8 mouse cellular contexts compared by ENCODE assay signal in the genomic region with DNA sequence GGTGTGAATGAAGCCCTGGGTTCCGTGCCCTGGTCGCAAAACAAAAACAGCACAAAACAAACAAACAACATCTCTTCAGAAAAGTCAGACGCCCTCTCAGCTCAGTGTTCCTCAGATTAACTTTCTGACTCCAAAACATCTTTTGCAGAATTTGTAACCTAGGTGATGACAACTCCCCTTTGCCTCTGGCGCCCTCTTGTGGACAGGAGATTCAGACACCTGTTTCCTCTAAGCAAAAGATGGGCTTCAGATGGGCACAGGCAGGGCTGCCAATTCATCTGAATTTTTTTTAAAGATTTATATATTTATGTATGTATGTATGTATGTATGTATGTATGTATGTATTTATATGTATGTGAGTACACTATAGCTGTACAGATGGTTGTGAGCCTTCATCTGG. TPM values are rescaled to one million over a fixed set of nuclear protein-coding genes. Genes with fewer than 3 reads are reported as not detected.
DNase-seq lines count a peak whose midpoint lies in the region; ATAC-seq and TF ChIP-seq lines count a peak whose summit lies in the region.

No protein-coding gene starts in this region.

- H3K4me3 ChIP-seq in intestine, embryonic 14.5 days (ENCODE audit: low read depth, low read length), result no peak overlapping the region
- no peak overlapping the region for H3K4me3 ChIP-seq in intestine, embryonic 15.5 days (replicated peaks)
- H3K4me3 ChIP-seq in liver, adult 2 months (ENCODE audit: insufficient read depth, low read depth, low read length), result no peak overlapping the region

- TF ChIP-seq CTCF in liver, adult 2 months (IDR thresholded peaks at IDR 0.05; ENCODE audit: low read depth, low read length), result peak; percentile 69

- ATAC-seq in intestine, embryonic 14.5 days (replicated peaks; ENCODE audit: low FRiP score, low TSS enrichment, low read depth), result no peak
- no peak for ATAC-seq in intestine, embryonic 15.5 days
- peak; percentile 27; the same call in 1 of the 2 replicates for ATAC-seq in common myeloid progenitor, adult 5-6 weeks (replicated peaks; ENCODE audit: low read depth, poor library complexity, severe bottlenecking)

- H3K79me2 ChIP-seq in liver, adult 2 months (ENCODE audit: control insufficient read depth, insufficient read depth, low read length), result no peaks in the 10 kb centered on the region

- no peak overlapping the region for H3K9ac ChIP-seq in intestine, embryonic 14.5 days (ENCODE audit: low read length)
- no peak overlapping the region for H3K9ac ChIP-seq in intestine, embryonic 15.5 days
- no peak overlapping the region for H3K9ac ChIP-seq in liver, adult 2 months (ENCODE audit: low read depth, low read length)

- no peaks in the 10 kb centered on the region for H3K9me3 ChIP-seq in intestine, embryonic 14.5 days (ENCODE audit: control insufficient read depth, low read length)
- H3K9me3 ChIP-seq in intestine, embryonic 15.5 days, result no peaks in the 10 kb centered on the region

- TF ChIP-seq POLR2A in liver, adult 2 months (IDR thresholded peaks at IDR 0.05; ENCODE audit: extremely low read depth, insufficient read depth, low read length), result no peak

- whole genome bisulfite sequencing in intestine, embryonic 14.5 days, result 26% methylated on average over 4 of the region's 4 CpGs
- 36% methylated on average over 4 of the region's 4 CpGs for WGBS in intestine, embryonic 15.5 days
- WGBS in liver, adult 2 months, result 40% methylated on average over 4 of the region's 4 CpGs

- peak; percentile 93 for DNase-seq in intestine, embryonic 14.5 days (ENCODE audit: low spot score)
- peak; percentile 80 for DNase-seq in R1 (ENCODE audit: low read depth, low spot score)
- peak; percentile 66 for DNase-seq in hindlimb bud, embryonic 11.5 days (ENCODE audit: extremely low spot score, low read depth, low spot score)
- DNase-seq in liver, adult 2 months (ENCODE audit: extremely low read depth, low read depth, low spot score), result peak; percentile 59
- peak; percentile 81 to 86 for DNase-seq in right cerebral cortex, adult 2 months (ENCODE audit: low spot score in 2 of 2)
- peak; percentile 57 for DNase-seq in urinary bladder, postnatal 10 days (ENCODE audit: low spot score)

- no peaks in the 10 kb centered on the region for H3K27me3 ChIP-seq in intestine, embryonic 14.5 days (replicated peaks; ENCODE audit: control insufficient read depth, insufficient read depth, low read length)
- no peaks in the 10 kb centered on the region for H3K27me3 ChIP-seq in intestine, embryonic 15.5 days (replicated peaks)
- no peaks in the 10 kb centered on the region for H3K27me3 ChIP-seq in liver, adult 2 months (ENCODE audit: control insufficient read depth, insufficient read depth, low read length)

- no peaks in the 10 kb centered on the region for H3K4me1 ChIP-seq in intestine, embryonic 14.5 days (replicated peaks; ENCODE audit: control insufficient read depth, insufficient read depth, low read length)
- no peaks in the 10 kb centered on the region for H3K4me1 ChIP-seq in intestine, embryonic 15.5 days (replicated peaks)
- H3K4me1 ChIP-seq in liver, adult 2 months (ENCODE audit: control insufficient read depth, insufficient read depth, low read length), result peaks cover 2% of the 10 kb centered on the region; the same call in 1 of the 2 replicates

- no peak overlapping the region for H3K4me2 ChIP-seq in intestine, embryonic 14.5 days (ENCODE audit: low read length)
- no peak overlapping the region for H3K4me2 ChIP-seq in intestine, embryonic 15.5 days (replicated peaks)

- peaks cover 91% of the 10 kb centered on the region for H3K36me3 ChIP-seq in intestine, embryonic 14.5 days (ENCODE audit: control insufficient read depth, insufficient read depth, low read length)
- H3K36me3 ChIP-seq in intestine, embryonic 15.5 days, result peaks cover 50% of the 10 kb centered on the region
- peaks cover 50% of the 10 kb centered on the region for H3K36me3 ChIP-seq in liver, adult 2 months (ENCODE audit: control insufficient read depth, insufficient read depth, low read length)

- no peak overlapping the region for H3K27ac ChIP-seq in intestine, embryonic 14.5 days (ENCODE audit: low read depth)
- no peak overlapping the region for H3K27ac ChIP-seq in intestine, embryonic 15.5 days
- no peak overlapping the region for H3K27ac ChIP-seq in liver, adult 2 months (replicated peaks; ENCODE audit: insufficient read depth, low read depth, low read length)

RNA-seq across cellular contexts. Expression of gene Eif4g3, which starts 40.0 kb away (rescaled TPM):
- polyA plus RNA-seq in intestine, embryonic 14.5 days (2014; fragmentation: Nextera tagmentation; extraction: Ambion mirVana), result 37.0 and 40.7 TPM in 2 replicates
- polyA plus RNA-seq in intestine, embryonic 15.5 days (2015; fragmentation: Nextera tagmentation; extraction: Ambion mirVana), result 24.2 and 25.1 TPM in 2 replicates
- 36.5 and 51.2 TPM in 2 replicates for total RNA-seq in common myeloid progenitor, adult 5-6 weeks (2017)
- total RNA-seq in liver, adult 2 months (2014; rRNA removed), result 9.7 and 11.9 TPM in 2 replicates
- 11.8 and 17.0 TPM in 2 replicates for polyA plus RNA-seq in liver, adult 2 months (2012; rRNA removed)
